Mouse (Mus musculus) myocyte (in vitro differentiated cells): ENCODE results near the gene Olfr56.
"Not testable (repeated sequence)": the region's sequence is repeated elsewhere in the genome, so short reads cannot be mapped to it uniquely, and the experiment has no call there.

Experiments
- E2F4 ChIP-seq: IDR thresholded peaks from one replicate; pipeline ENCODE4 v1.6.1; 2011; ENCODE audit warnings: mild to moderate bottlenecking, control low read depth, moderate library complexity; ENCODE audit not compliant: insufficient read depth
- MAX ChIP-seq: IDR thresholded peaks from one replicate; pipeline ENCODE4 v1.6.1; 2011; ENCODE audit warnings: low read depth, mild to moderate bottlenecking, control low read depth
- MYOG ChIP-seq, 3 experiments: IDR thresholded peaks; one replicate each; pipeline ENCODE4 v1.6.1; 2011; ENCODE audit warnings: control low read depth in 2 of 3, low read depth in 2 of 3, mild to moderate bottlenecking in 2 of 3; ENCODE audit not compliant: insufficient read length in 2 of 3, control insufficient read depth in 1 of 3, insufficient read depth in 1 of 3
- POLR2A ChIP-seq: IDR thresholded peaks from one replicate; pipeline ENCODE4 v1.6.1; 2011; ENCODE audit warnings: low read depth, mild to moderate bottlenecking, control low read depth, moderate library complexity; ENCODE audit not compliant: insufficient read length
- REST ChIP-seq: IDR thresholded peaks from one replicate; pipeline ENCODE4 v1.6.1; 2011; ENCODE audit warnings: mild to moderate bottlenecking, control low read depth, moderate library complexity; ENCODE audit not compliant: insufficient read depth, insufficient read length
- USF1 ChIP-seq: IDR thresholded peaks from one replicate; pipeline ENCODE4 v1.6.1; 2011; ENCODE audit warnings: low read depth, mild to moderate bottlenecking, control low read depth, moderate library complexity

DNA sequence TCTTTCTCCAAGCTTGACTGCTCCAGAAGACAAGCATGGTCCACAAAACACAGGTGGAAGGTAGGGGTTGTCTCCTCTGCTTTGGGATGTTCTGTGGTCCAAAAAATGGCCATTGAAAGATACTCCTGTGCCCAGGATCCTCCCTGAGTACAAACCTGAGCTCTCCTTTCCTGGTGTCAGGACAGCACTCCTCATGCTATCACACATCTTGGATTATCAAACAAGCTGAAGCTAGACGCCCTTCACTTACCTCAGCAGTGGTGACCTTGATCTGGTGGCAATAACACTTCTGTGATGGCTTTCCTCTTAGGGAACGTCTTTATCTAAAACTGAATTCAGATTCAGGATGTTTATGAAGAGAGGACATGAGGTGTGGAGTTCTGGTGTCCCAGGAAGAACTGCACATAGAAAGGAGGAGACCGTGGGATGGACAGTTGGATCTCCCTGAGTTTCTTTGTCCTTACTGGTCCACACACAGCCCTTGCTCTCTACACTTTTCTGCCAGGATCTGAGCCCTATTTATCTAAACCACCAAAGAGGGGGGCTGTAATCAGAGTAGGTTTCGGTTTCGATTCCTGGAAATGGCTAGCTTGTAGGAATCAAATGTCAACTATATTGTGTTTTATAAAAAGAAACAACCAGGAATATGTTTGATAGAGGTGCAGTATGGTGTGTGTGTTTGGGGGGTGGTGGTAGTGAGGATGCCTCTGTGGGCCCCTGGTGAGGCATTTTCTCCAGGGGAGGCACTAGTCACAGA lies 85.2 kb downstream of the Olfr56 start, which contains the start of gene Tgtp2:
- not testable (repeated sequence) for TF ChIP-seq E2F4; POLR2A; MAX; REST; USF1; MYOG (IDR thresholded peaks at IDR 0.05; ENCODE audit: control insufficient read depth in 1 of 3, insufficient read depth in 1 of 3, insufficient read length in 2 of 3, low read depth in 2 of 3)
